Mouse (Mus musculus): Measurements from ENCODE around the gene Marf1. TPM values are rescaled to one million over a fixed set of nuclear protein-coding genes. Genes with fewer than 3 reads are reported as not detected.
"Not testable (repeated sequence)": the region's sequence is repeated elsewhere in the genome, so short reads cannot be mapped to it uniquely, and the experiment has no call there.

The Marf1 gene
- polyA plus RNA-seq, 1 experiment from 2014 or later = 20.7 TPM

DNA sequence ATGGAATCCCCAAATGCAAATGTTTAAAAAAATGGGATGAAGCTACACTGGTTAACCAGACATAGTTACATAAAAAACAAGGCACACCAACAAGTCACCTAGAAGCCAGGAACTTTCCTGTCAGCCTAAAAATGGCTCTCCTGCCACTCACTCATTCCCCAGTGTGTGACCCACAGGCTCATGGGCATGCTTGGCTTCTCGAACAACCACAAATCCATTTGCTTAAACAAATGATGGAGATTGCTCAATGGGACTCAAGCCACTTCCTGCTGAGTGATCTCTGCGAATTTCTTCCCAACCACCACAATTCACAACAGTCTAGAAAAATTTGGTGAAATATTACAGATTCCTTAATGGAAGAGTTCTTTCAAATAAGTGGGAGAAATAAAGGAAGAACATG, 52.2 kb downstream of the Marf1 start:
- H3K4me1 ChIP-seq (ENCODE audit: control insufficient read depth, insufficient read depth, low read length) = no peaks in the 10 kb centered on the region
- H3K4me3 ChIP-seq (ENCODE audit: low read length) = no peak overlapping the region
- no peak for ATAC-seq (ENCODE audit: low FRiP score, low TSS enrichment)
- peaks cover 66% of the 10 kb centered on the region for H3K36me3 ChIP-seq (ENCODE audit: control insufficient read depth, insufficient read depth, low read length)
- no peak overlapping the region for H3K4me2 ChIP-seq (replicated peaks; ENCODE audit: low read depth, low read length)
- no peaks in the 10 kb centered on the region for H3K27me3 ChIP-seq (ENCODE audit: control insufficient read depth, insufficient read depth, low read length)
- H3K27ac ChIP-seq (ENCODE audit: low read depth, low read length) = no peak overlapping the region
- H3K9me3 ChIP-seq (ENCODE audit: control insufficient read depth, low read length) = no peaks in the 10 kb centered on the region
- H3K9ac ChIP-seq (ENCODE audit: low read depth, low read length) = no peak overlapping the region
- WGBS = 86% methylated on average over 2 of the region's 2 CpGs

DNA sequence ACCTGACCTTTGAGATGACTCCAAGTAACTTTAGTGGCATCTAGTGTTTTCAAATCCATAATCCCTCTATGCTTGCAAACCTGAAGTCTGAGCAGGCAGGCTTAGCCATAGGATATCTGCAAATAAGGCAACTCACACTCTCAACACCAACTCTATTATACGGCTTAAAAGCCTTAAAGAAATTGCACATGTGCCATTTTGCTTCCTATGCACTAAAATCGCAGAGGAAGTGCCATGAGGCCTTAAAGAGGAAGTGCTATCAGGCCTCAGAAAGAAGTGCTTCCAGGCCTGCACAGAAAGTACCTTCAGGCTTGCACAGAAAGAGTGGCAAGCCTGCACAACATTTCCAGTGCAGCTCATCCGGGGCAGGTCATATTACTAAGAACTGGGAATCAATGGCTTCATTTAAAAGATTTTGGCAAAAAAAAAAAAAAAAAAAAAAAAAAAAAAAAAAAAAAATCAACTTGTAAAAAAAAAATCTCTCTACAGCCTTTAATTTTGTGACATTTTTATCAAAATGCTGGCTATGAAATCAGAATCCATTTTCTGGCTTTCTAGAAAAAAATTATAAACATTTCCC, 53.4 kb downstream of the Marf1 start:
- Histone ChIP-seq H3K27ac (ENCODE audit: low read depth, low read length) (no peak overlapping the region), H3K36me3 (ENCODE audit: control insufficient read depth, insufficient read depth, low read length) (peaks cover 58% of the 10 kb centered on the region)
- 91% methylated on average over 3 of the region's 3 CpGs for WGBS

DNA sequence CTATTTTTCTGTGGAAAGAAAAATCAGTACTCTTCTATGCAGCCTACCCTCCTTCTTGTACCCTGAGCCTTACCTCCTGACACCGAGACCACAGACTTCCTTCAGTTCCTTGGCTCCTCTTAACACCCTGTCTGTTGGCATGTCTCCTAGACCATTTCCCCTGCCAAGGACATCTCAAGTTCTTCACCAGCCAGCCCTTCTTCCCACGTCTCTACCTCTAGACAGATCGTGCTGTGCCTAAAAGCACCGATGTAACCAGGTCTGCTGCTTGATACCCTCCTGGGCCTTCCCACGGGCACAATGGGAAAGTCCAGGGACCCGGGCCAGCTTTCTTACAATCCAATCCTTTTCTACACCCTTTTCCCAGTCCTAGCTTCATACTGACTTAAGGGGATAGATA, 57.3 kb downstream of the Marf1 start:
- no peaks in the 10 kb centered on the region for H3K4me1 ChIP-seq (ENCODE audit: control insufficient read depth, insufficient read depth, low read length)
- H3K27me3 ChIP-seq (ENCODE audit: control insufficient read depth, insufficient read depth, low read length) = no peaks in the 10 kb centered on the region
- 92% methylated on average over 6 of the region's 6 CpGs for WGBS
- H3K4me3 ChIP-seq (ENCODE audit: low read length) = no peak overlapping the region
- no peak for ATAC-seq (ENCODE audit: low FRiP score, low TSS enrichment)
- H3K36me3 ChIP-seq (ENCODE audit: control insufficient read depth, insufficient read depth, low read length) = peaks cover 23% of the 10 kb centered on the region
- no peak overlapping the region for H3K27ac ChIP-seq (ENCODE audit: low read depth, low read length)
- H3K4me2 ChIP-seq (replicated peaks; ENCODE audit: low read depth, low read length) = no peak overlapping the region
- H3K9me3 ChIP-seq (ENCODE audit: control insufficient read depth, low read length) = no peaks in the 10 kb centered on the region
- H3K9ac ChIP-seq (ENCODE audit: low read depth, low read length) = no peak overlapping the region

More for the DNA sequence above, 53.4 kb downstream of the Marf1 start:
- Histone ChIP-seq H3K9ac (ENCODE audit: low read depth, low read length) (no peak overlapping the region), H3K9me3 (ENCODE audit: control insufficient read depth, low read length) (no peaks in the 10 kb centered on the region), H3K4me3 (ENCODE audit: low read length) (no peak overlapping the region), H3K4me2 (replicated peaks; ENCODE audit: low read depth, low read length) (no peak overlapping the region), H3K4me1 (ENCODE audit: control insufficient read depth, insufficient read depth, low read length) (no peaks in the 10 kb centered on the region), H3K27me3 (ENCODE audit: control insufficient read depth, insufficient read depth, low read length) (no peaks in the 10 kb centered on the region)
- no peak for ATAC-seq (ENCODE audit: low FRiP score, low TSS enrichment)

DNA sequence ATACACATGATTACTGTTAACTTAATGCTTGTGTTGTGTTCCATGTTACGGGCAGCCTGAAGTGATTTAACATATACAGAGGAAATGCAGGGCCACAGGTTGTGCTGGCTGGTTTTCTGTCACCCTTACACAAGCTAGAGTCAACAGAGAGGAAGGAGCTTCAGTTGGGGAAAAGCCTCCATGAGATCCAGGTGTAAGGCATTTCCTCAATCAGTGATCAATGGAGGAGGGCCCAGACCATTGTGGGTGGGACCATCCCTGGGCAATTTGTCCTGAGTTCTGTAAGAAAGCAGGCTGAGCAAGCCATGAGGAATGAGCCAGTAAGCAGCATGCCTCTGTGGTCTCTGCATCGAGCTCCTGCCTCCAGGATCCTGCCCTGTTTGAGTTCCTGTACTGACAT, 71.4 kb downstream of the Marf1 start:
- H3K9ac ChIP-seq (ENCODE audit: low read depth, low read length) = no peak overlapping the region
- H3K27me3 ChIP-seq (ENCODE audit: control insufficient read depth, insufficient read depth, low read length) = no peaks in the 10 kb centered on the region
- no peak overlapping the region for H3K27ac ChIP-seq (ENCODE audit: low read depth, low read length)
- no peak overlapping the region for H3K4me2 ChIP-seq (replicated peaks; ENCODE audit: low read depth, low read length)
- H3K4me3 ChIP-seq (ENCODE audit: low read length) = no peak overlapping the region
- WGBS = 81% methylated on average over 2 of the region's 2 CpGs
- no peaks in the 10 kb centered on the region for H3K36me3 ChIP-seq (ENCODE audit: control insufficient read depth, insufficient read depth, low read length)
- ATAC-seq (ENCODE audit: low FRiP score, low TSS enrichment) = no peak
- no peaks in the 10 kb centered on the region for H3K9me3 ChIP-seq (ENCODE audit: control insufficient read depth, low read length)
- no peaks in the 10 kb centered on the region for H3K4me1 ChIP-seq (ENCODE audit: control insufficient read depth, insufficient read depth, low read length)

DNA sequence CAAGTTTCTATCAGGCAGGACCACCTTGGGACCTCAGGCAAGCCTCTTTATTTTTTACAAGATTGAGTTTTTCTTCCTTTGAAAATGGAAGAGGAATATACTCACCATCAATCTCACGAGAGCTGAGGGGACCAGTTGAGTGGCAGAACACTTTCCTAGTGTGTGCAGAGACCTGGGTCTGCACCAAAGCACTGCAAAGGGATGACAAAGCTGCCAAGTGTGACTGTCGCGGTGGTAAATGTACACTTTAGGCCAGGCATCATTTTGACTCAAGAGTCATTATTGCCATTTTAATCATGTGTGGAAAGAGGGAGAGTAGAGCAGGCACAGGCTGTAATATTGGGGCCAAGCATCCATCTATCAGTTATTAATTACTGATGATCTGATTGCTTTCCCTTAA, 73.9 kb downstream of the Marf1 start:
- Histone ChIP-seq H3K4me2 (replicated peaks; ENCODE audit: low read depth, low read length) (no peak overlapping the region), H3K4me3 (ENCODE audit: low read length) (no peak overlapping the region), H3K4me1 (ENCODE audit: control insufficient read depth, insufficient read depth, low read length) (no peaks in the 10 kb centered on the region), H3K36me3 (ENCODE audit: control insufficient read depth, insufficient read depth, low read length) (no peaks in the 10 kb centered on the region), H3K27ac (ENCODE audit: low read depth, low read length) (no peak overlapping the region), H3K27me3 (ENCODE audit: control insufficient read depth, insufficient read depth, low read length) (no peaks in the 10 kb centered on the region), H3K9ac (ENCODE audit: low read depth, low read length) (no peak overlapping the region), H3K9me3 (ENCODE audit: control insufficient read depth, low read length) (no peaks in the 10 kb centered on the region)
- ATAC-seq (ENCODE audit: low FRiP score, low TSS enrichment) = no peak
- 83% methylated on average over 3 of the region's 3 CpGs for WGBS

DNA sequence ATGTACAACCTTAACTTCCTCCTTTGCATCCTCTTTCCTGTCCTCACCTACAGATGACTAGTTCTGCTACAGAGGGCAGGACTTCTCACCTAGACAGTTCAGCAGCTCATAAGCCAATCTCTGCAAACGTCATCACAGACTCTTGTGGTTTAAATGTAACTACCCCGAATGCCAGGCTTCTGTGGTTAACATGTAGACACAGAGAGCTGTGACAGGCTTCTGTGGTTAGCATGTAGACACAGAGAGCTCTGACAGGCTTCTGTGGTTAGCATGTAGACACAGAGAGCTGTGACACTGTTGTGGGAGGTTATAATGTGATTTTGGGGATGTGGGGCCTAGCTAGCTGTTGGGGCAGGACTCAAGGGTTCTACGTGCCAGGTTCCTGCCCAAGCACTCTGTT, 74.9 kb downstream of the Marf1 start:
- H3K4me2 ChIP-seq (replicated peaks; ENCODE audit: low read depth, low read length) = no peak overlapping the region
- no peak for ATAC-seq (ENCODE audit: low FRiP score, low TSS enrichment)
- 73% methylated on average over 3 of the region's 3 CpGs for WGBS
- no peak overlapping the region for H3K9ac ChIP-seq (ENCODE audit: low read depth, low read length)
- H3K36me3 ChIP-seq (ENCODE audit: control insufficient read depth, insufficient read depth, low read length) = no peaks in the 10 kb centered on the region
- no peaks in the 10 kb centered on the region for H3K9me3 ChIP-seq (ENCODE audit: control insufficient read depth, low read length)
- H3K27ac ChIP-seq (ENCODE audit: low read depth, low read length) = no peak overlapping the region
- no peak overlapping the region for H3K4me3 ChIP-seq (ENCODE audit: low read length)
- H3K4me1 ChIP-seq (ENCODE audit: control insufficient read depth, insufficient read depth, low read length) = no peaks in the 10 kb centered on the region
- H3K27me3 ChIP-seq (ENCODE audit: control insufficient read depth, insufficient read depth, low read length) = no peaks in the 10 kb centered on the region

DNA sequence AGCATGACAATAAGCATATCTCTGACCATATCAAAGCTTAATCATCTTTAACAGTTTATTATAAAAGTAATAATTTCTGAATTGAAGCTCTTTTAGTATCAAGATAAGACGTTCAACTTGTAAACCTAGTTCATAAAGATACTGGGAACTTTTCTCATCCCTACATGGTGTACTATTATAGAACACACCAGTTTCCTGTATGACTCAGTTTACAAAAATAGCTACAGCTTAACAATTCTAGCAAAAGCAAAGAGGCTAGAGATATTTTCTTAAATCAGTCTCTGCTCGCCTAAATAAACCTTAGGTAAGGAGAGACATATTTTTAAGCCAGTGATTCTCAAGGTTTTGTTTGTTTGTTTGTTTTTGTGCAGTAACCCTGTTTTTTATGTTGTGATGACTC, 80.2 kb downstream of the Marf1 start:
- no peak overlapping the region for H3K4me3 ChIP-seq (ENCODE audit: low read length)
- ATAC-seq (ENCODE audit: low FRiP score, low TSS enrichment) = no peak
- H3K27ac ChIP-seq (ENCODE audit: low read depth, low read length) = no peak overlapping the region
- no peak overlapping the region for H3K9ac ChIP-seq (ENCODE audit: low read depth, low read length)
- H3K9me3 ChIP-seq (ENCODE audit: control insufficient read depth, low read length) = no peaks in the 10 kb centered on the region
- no peaks in the 10 kb centered on the region for H3K36me3 ChIP-seq (ENCODE audit: control insufficient read depth, insufficient read depth, low read length)
- H3K4me2 ChIP-seq (replicated peaks; ENCODE audit: low read depth, low read length) = no peak overlapping the region
- H3K27me3 ChIP-seq (ENCODE audit: control insufficient read depth, insufficient read depth, low read length) = no peaks in the 10 kb centered on the region
- 83% methylated on average over 2 of the region's 2 CpGs for WGBS
- H3K4me1 ChIP-seq (ENCODE audit: control insufficient read depth, insufficient read depth, low read length) = no peaks in the 10 kb centered on the region

DNA sequence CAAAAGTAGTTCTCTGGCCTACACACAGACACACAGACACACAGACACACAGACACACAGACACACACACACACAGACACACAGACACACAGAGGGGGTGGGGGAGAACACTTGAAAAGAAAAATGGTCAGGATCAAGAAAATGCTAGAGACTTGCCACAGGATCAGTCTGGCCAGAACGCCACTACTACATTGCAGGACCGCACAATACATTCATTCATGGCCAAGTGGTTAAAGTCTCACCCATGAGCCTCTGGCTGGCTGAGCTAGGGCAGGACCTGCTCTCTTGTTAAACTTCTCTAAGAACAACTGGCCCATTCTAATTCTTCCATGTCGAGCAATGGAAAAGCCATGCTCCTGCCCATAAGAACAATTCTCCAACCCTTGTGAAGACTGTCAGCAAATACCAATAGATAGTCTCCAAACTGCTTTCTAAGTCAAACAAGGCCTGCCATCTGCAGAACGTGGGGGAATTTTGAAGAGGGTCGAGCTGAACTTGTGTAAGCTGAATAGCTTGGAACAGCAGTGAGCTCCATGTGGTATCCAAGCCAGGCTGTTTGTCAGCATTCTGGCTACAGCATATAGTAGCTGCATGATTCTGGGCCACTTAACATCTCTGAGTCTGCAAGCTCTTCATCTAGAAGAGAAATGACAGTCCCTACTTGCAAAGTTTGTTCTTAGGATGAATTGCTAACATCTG, 92.5 kb downstream of the Marf1 start:
- H3K9ac ChIP-seq (ENCODE audit: low read depth, low read length) = no peak overlapping the region
- no peak overlapping the region for H3K27ac ChIP-seq (ENCODE audit: low read depth, low read length)

DNA sequence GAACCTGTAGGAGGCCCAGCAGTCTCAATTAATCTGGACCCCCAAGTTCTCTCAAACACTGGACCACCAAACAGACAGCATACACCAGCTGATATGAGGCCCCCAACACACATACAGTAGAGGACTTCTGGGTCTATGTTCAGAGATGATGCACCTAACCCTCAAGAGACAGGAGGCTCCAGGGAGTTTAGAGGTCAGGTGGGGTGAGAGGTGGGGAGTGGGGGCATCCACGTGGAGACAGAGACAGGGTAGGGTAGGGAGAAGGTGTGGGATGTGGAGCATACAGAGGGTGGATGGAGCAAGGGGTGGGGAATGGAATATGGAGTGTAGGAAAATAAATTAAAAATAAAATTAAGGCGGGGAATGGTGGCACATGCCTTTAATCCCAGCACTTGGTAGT, 94.5 kb downstream of the Marf1 start:
- H3K4me3 ChIP-seq (ENCODE audit: low read length); ATAC-seq (ENCODE audit: low FRiP score, low TSS enrichment); H3K4me1 ChIP-seq (ENCODE audit: control insufficient read depth, insufficient read depth, low read length); H3K27me3 ChIP-seq (ENCODE audit: control insufficient read depth, insufficient read depth, low read length); H3K9me3 ChIP-seq (ENCODE audit: control insufficient read depth, low read length); H3K27ac ChIP-seq (ENCODE audit: low read depth, low read length); H3K36me3 ChIP-seq (ENCODE audit: control insufficient read depth, insufficient read depth, low read length); H3K4me2 ChIP-seq (replicated peaks; ENCODE audit: low read depth, low read length); H3K9ac ChIP-seq (ENCODE audit: low read depth, low read length): not testable (repeated sequence)
- WGBS = 65% methylated on average over 2 of the region's 2 CpGs

More for the DNA sequence above, 92.5 kb downstream of the Marf1 start:
- Histone ChIP-seq H3K4me2 (replicated peaks; ENCODE audit: low read depth, low read length) (no peak overlapping the region), H3K4me1 (ENCODE audit: control insufficient read depth, insufficient read depth, low read length) (no peaks in the 10 kb centered on the region), H3K4me3 (ENCODE audit: low read length) (no peak overlapping the region), H3K36me3 (ENCODE audit: control insufficient read depth, insufficient read depth, low read length) (no peaks in the 10 kb centered on the region), H3K9me3 (ENCODE audit: control insufficient read depth, low read length) (no peaks in the 10 kb centered on the region), H3K27me3 (ENCODE audit: control insufficient read depth, insufficient read depth, low read length) (no peaks in the 10 kb centered on the region)
- 82% methylated on average over 5 of the region's 5 CpGs for WGBS
- no peak for ATAC-seq (ENCODE audit: low FRiP score, low TSS enrichment)

Data from kidney, embryonic 14.5 days (tissue).